ENCODE assay signal across 8 mouse cellular contexts in genomic region chr13:67128038-67128721, GRCm38 (mm10). TPM values are rescaled to one million over a fixed set of nuclear protein-coding genes. Genes with fewer than 3 reads are reported as not detected.
DNase-seq lines count a peak whose midpoint lies in the region; ATAC-seq and TF ChIP-seq lines count a peak whose summit lies in the region.

No protein-coding gene starts in this region.

- TF ChIP-seq RAD21 in CH12.LX (IDR thresholded peaks at IDR 0.05; ENCODE audit: low read depth, low read length) = no peak; the same call in none of the 2 replicates

- peak; percentile 62 for TF ChIP-seq POLR2A in CH12.LX (IDR thresholded peaks at IDR 0.05; ENCODE audit: low read depth, low read length)
- TF ChIP-seq POLR2A in testis, adult 2 months (IDR thresholded peaks at IDR 0.05; ENCODE audit: control insufficient read depth, low read depth, low read length) = no peak

- H3K9ac ChIP-seq in CH12.LX (ENCODE audit: insufficient read depth, low read depth) = peak overlapping the region; percentile 19
- peak overlapping the region; percentile 63 for H3K9ac ChIP-seq in forebrain, embryonic 11.5 days (ENCODE audit: low read length)
- H3K9ac ChIP-seq in heart, postnatal 0 days (replicated peaks; ENCODE audit: low read depth, low read length) = peak overlapping the region; percentile 68
- H3K9ac ChIP-seq in liver, embryonic 16.5 days (ENCODE audit: low read depth, low read length) = peak overlapping the region; percentile 63
- H3K9ac ChIP-seq in neural tube, embryonic 13.5 days = peak overlapping the region; percentile 75

- H3K4me2 ChIP-seq in CH12.LX (ENCODE audit: insufficient read depth, low read depth, poor library complexity, severe bottlenecking) = peak overlapping the region; percentile 1; the same call in 1 of the 2 replicates
- H3K4me2 ChIP-seq in forebrain, embryonic 11.5 days (ENCODE audit: low read depth, low read length, severe bottlenecking) = peak overlapping the region; percentile 50
- peak overlapping the region; percentile 70 for H3K4me2 ChIP-seq in heart, postnatal 0 days (ENCODE audit: low read depth, low read length)
- peak overlapping the region; percentile 66 for H3K4me2 ChIP-seq in liver, embryonic 16.5 days (ENCODE audit: low read depth, low read length)
- peak overlapping the region; percentile 65 for H3K4me2 ChIP-seq in neural tube, embryonic 13.5 days

- H3K9me3 ChIP-seq in CH12.LX (replicated peaks; ENCODE audit: low read length) = no peaks in the 10 kb centered on the region
- H3K9me3 ChIP-seq in forebrain, embryonic 11.5 days (ENCODE audit: control insufficient read depth, low read length) = no peaks in the 10 kb centered on the region
- no peaks in the 10 kb centered on the region for H3K9me3 ChIP-seq in heart, postnatal 0 days (replicated peaks; ENCODE audit: control insufficient read depth, low read length)
- H3K9me3 ChIP-seq in liver, embryonic 16.5 days (replicated peaks; ENCODE audit: control insufficient read depth, low read length) = no peaks in the 10 kb centered on the region
- H3K9me3 ChIP-seq in neural tube, embryonic 13.5 days = no peaks in the 10 kb centered on the region

- peak; percentile 92 for DNase-seq in CH12.LX (ENCODE audit: extremely low read depth)
- DNase-seq in c-Kit-positive CD71-positive TER-119-negative erythroid progenitor cells, embryonic 14.5 days (ENCODE audit: low read depth) = peak; percentile 66
- peak; percentile 79 for DNase-seq in forebrain, embryonic 11.5 days (ENCODE audit: low spot score)
- DNase-seq in heart, postnatal 0 days (ENCODE audit: low spot score) = peak; percentile 89
- peak; percentile 84 to 86 for DNase-seq in kidney, postnatal 4 days

- dilution Hi-C loops in CH12.LX (cut with MboI; ENCODE audit: extremely low pct_ligation_motif_present, extremely low pct_unique_long_range_greater_than_20kb, low sequenced_read_pairs) = no loop called here

- no peaks in the 10 kb centered on the region for H3K36me3 ChIP-seq in CH12.LX (replicated peaks in 1 of 2; ENCODE audit: control insufficient read depth in 1 of 2, insufficient read depth in 1 of 2, low read length in 1 of 2)
- no peaks in the 10 kb centered on the region for H3K36me3 ChIP-seq in forebrain, embryonic 11.5 days (ENCODE audit: control insufficient read depth, insufficient read depth, low read length)
- no peaks in the 10 kb centered on the region for H3K36me3 ChIP-seq in heart, postnatal 0 days (replicated peaks; ENCODE audit: control insufficient read depth, insufficient read depth, low read length)
- no peaks in the 10 kb centered on the region for H3K36me3 ChIP-seq in liver, embryonic 16.5 days (ENCODE audit: control insufficient read depth, insufficient read depth)
- H3K36me3 ChIP-seq in neural tube, embryonic 13.5 days = no peaks in the 10 kb centered on the region
- H3K36me3 ChIP-seq in testis, adult 2 months (ENCODE audit: control insufficient read depth, insufficient read depth, low read length) = no peaks in the 10 kb centered on the region

- peaks cover 0 to 11% of the 10 kb centered on the region in 2 experiments; a peak in 1 of 4 replicates for H3K4me1 ChIP-seq in CH12.LX (ENCODE audit: control insufficient read depth in 1 of 2, insufficient read depth in 2 of 2)
- no peaks in the 10 kb centered on the region for H3K4me1 ChIP-seq in forebrain, embryonic 11.5 days (replicated peaks; ENCODE audit: control insufficient read depth, insufficient read depth, low read length)
- peaks cover 5% of the 10 kb centered on the region; the same call in 1 of the 2 replicates for H3K4me1 ChIP-seq in heart, postnatal 0 days (ENCODE audit: control insufficient read depth, insufficient read depth)
- peaks cover 3% of the 10 kb centered on the region for H3K4me1 ChIP-seq in liver, embryonic 16.5 days (ENCODE audit: control insufficient read depth, low read depth, low read length)
- peaks cover 9% of the 10 kb centered on the region for H3K4me1 ChIP-seq in neural tube, embryonic 13.5 days (replicated peaks)
- H3K4me1 ChIP-seq in testis, adult 2 months (ENCODE audit: control insufficient read depth, insufficient read depth, low read length) = peaks cover 6% of the 10 kb centered on the region

- peak; percentile 97 for ATAC-seq in forebrain, embryonic 11.5 days (replicated peaks; ENCODE audit: low FRiP score)
- peak; percentile 95 for ATAC-seq in heart, postnatal 0 days (ENCODE audit: insufficient read depth, low read depth)
- ATAC-seq in liver, embryonic 16.5 days (ENCODE audit: low read depth) = peak; percentile 86
- ATAC-seq in neural tube, embryonic 13.5 days (ENCODE audit: low read depth) = peak; percentile 98

- 2% methylated on average over 18 of the region's 18 CpGs for WGBS in forebrain, embryonic 11.5 days
- 1% methylated on average over 18 of the region's 18 CpGs for WGBS in heart, postnatal 0 days
- 1% methylated on average over 18 of the region's 18 CpGs for WGBS in liver, embryonic 16.5 days (ENCODE audit: insufficient replicate concordance)
- WGBS in neural tube, embryonic 13.5 days = 1% methylated on average over 18 of the region's 18 CpGs

- TF ChIP-seq CTCF in CH12.LX (conservative IDR thresholded peaks at IDR 0.05 in 1 of 2, IDR thresholded peaks at IDR 0.05 in 1 of 2; ENCODE audit: low read depth in 2 of 2, low read length in 2 of 2) = peak in 1 of 2 experiments; percentile 42; a peak in 2 of 4 replicates
- TF ChIP-seq CTCF in heart, postnatal 0 days (IDR thresholded peaks at IDR 0.05; ENCODE audit: low read depth) = no peak
- TF ChIP-seq CTCF in testis, adult 2 months (IDR thresholded peaks at IDR 0.05; ENCODE audit: control insufficient read depth, insufficient read depth, insufficient replicate concordance, low read depth, low read length) = no peak

- in situ Hi-C loops in CH12.LX (cut with MboI; ENCODE audit: low pct_ligation_motif_present, low pct_unique_long_range_greater_than_20kb, low sequenced_read_pairs) = no loop called here

- H3K27ac ChIP-seq in CH12.LX (ENCODE audit: insufficient read depth, low read depth) = peak overlapping the region; percentile 22
- H3K27ac ChIP-seq in forebrain, embryonic 11.5 days (ENCODE audit: low read depth, low read length) = no peak overlapping the region
- H3K27ac ChIP-seq in heart, postnatal 0 days (ENCODE audit: low read depth) = peak overlapping the region; percentile 75
- peak overlapping the region; percentile 50; the same call in 1 of the 2 replicates for H3K27ac ChIP-seq in liver, embryonic 16.5 days (ENCODE audit: low read length)
- peak overlapping the region; percentile 66 for H3K27ac ChIP-seq in neural tube, embryonic 13.5 days (replicated peaks)
- H3K27ac ChIP-seq in testis, adult 2 months (ENCODE audit: control insufficient read depth, insufficient read depth, low read depth, low read length) = peak overlapping the region; percentile 75

- no peaks in the 10 kb centered on the region for H3K79me2 ChIP-seq in CH12.LX (replicated peaks; ENCODE audit: control insufficient read depth, extremely low read depth, insufficient read depth, poor library complexity, severe bottlenecking)

- TF ChIP-seq EP300 in CH12.LX (IDR thresholded peaks at IDR 0.05; ENCODE audit: low read length) = no peak
- no peak for TF ChIP-seq EP300 in heart, postnatal 0 days (IDR thresholded peaks at IDR 0.05; ENCODE audit: low read depth)

- peak overlapping the region; percentile 82 to 85 (median 84) for H3K4me3 ChIP-seq in CH12.LX (replicated peaks in 1 of 3; ENCODE audit: low read depth in 2 of 3, low read length in 2 of 3, poor library complexity in 1 of 3)
- H3K4me3 ChIP-seq in forebrain, embryonic 11.5 days (ENCODE audit: low read depth, low read length) = peak overlapping the region; percentile 59
- peak overlapping the region; percentile 80 for H3K4me3 ChIP-seq in heart, postnatal 0 days (ENCODE audit: low read depth, low read length)
- H3K4me3 ChIP-seq in liver, embryonic 16.5 days (ENCODE audit: low read depth, low read length) = peak overlapping the region; percentile 71
- peak overlapping the region; percentile 59 for H3K4me3 ChIP-seq in neural tube, embryonic 13.5 days
- peak overlapping the region; percentile 96 for H3K4me3 ChIP-seq in testis, adult 2 months (ENCODE audit: control insufficient read depth, low read depth, low read length)

- H3K27me3 ChIP-seq in CH12.LX (replicated peaks) = no peaks in the 10 kb centered on the region
- H3K27me3 ChIP-seq in forebrain, embryonic 11.5 days (ENCODE audit: control insufficient read depth, insufficient read depth, low read length) = no peaks in the 10 kb centered on the region
- no peaks in the 10 kb centered on the region for H3K27me3 ChIP-seq in heart, postnatal 0 days (ENCODE audit: control insufficient read depth, insufficient read depth, low read length)
- H3K27me3 ChIP-seq in liver, embryonic 16.5 days (ENCODE audit: control insufficient read depth, insufficient read depth, low read depth, low read length) = no peaks in the 10 kb centered on the region
- no peaks in the 10 kb centered on the region for H3K27me3 ChIP-seq in neural tube, embryonic 13.5 days
- no peaks in the 10 kb centered on the region for H3K27me3 ChIP-seq in testis, adult 2 months (ENCODE audit: control insufficient read depth, insufficient read depth, low read length)

RNA-seq across cellular contexts. Expression of gene Zfp759, which starts 6.7 kb away (rescaled TPM):
- total RNA-seq in CH12.LX (2012; rRNA removed) (2.1 and 2.2 TPM in 2 replicates), CH12.LX (2014; rRNA removed) (6.1 and 7.1 TPM in 2 replicates)
- 2.6 and 2.7 TPM in 2 replicates for polyA plus RNA-seq in CH12.LX (2012; ENCODE audit: insufficient read length, low read depth)
- 2.1 and 2.3 TPM in 2 replicates for polyA plus RNA-seq in forebrain, embryonic 11.5 days (2014; fragmentation: Nextera tagmentation; extraction: Ambion mirVana)
- total RNA-seq in heart, postnatal 0 days (2014; rRNA removed; ENCODE audit: low replicate concordance) = 0.08 and 0.11 TPM in 2 replicates
- polyA plus RNA-seq in heart, postnatal 0 days (2015; fragmentation: Nextera tagmentation; extraction: Ambion mirVana) = 1.2 TPM in 2 replicates
- 0.44 and 0.49 TPM in 2 replicates for polyA plus RNA-seq in liver, embryonic 16.5 days (2015; fragmentation: Nextera tagmentation; extraction: Ambion mirVana)
- polyA plus RNA-seq in neural tube, embryonic 13.5 days (2015; fragmentation: Nextera tagmentation; extraction: Ambion mirVana) = 3.8 and 5.0 TPM in 2 replicates
- polyA plus RNA-seq in testis, adult 2 months (2012; rRNA removed) = 3.3 and 3.9 TPM in 2 replicates

RNA-seq across cellular contexts. Expression of gene Rslcan18, which starts 12.1 kb away (rescaled TPM):
- 0.55 TPM in 2 replicates for total RNA-seq in CH12.LX (2012; rRNA removed)
- total RNA-seq in CH12.LX (2014; rRNA removed) = 0.18 and 0.81 TPM in 2 replicates
- 0.20 and 0.57 TPM in 2 replicates for polyA plus RNA-seq in CH12.LX (2012; ENCODE audit: insufficient read length, low read depth)
- 0.29 and 0.31 TPM in 2 replicates for polyA plus RNA-seq in forebrain, embryonic 11.5 days (2014; fragmentation: Nextera tagmentation; extraction: Ambion mirVana)
- total RNA-seq in heart, postnatal 0 days (2014; rRNA removed; ENCODE audit: low replicate concordance) = 0.15 TPM in 1 of 2 replicates, not detected in the other
- polyA plus RNA-seq in heart, postnatal 0 days (2015; fragmentation: Nextera tagmentation; extraction: Ambion mirVana) = 0.16 and 0.22 TPM in 2 replicates
- polyA plus RNA-seq in liver, embryonic 16.5 days (2015; fragmentation: Nextera tagmentation; extraction: Ambion mirVana) = 0.17 and 0.26 TPM in 2 replicates
- 0.14 TPM in 1 of 2 replicates, not detected in the other for polyA plus RNA-seq in neural tube, embryonic 13.5 days (2015; fragmentation: Nextera tagmentation; extraction: Ambion mirVana)
- 0.06 and 0.11 TPM in 2 replicates for polyA plus RNA-seq in testis, adult 2 months (2012; rRNA removed)

RNA-seq across cellular contexts. Expression of gene Gm28557, which starts 19.8 kb away (rescaled TPM):
- total RNA-seq in CH12.LX (2012; rRNA removed) (3.4 and 4.2 TPM in 2 replicates), CH12.LX (2014; rRNA removed) (2.9 and 4.5 TPM in 2 replicates)
- polyA plus RNA-seq in CH12.LX (2012; ENCODE audit: insufficient read length, low read depth) = 1.6 TPM in 2 replicates
- polyA plus RNA-seq in forebrain, embryonic 11.5 days (2014; fragmentation: Nextera tagmentation; extraction: Ambion mirVana) = 2.9 and 4.0 TPM in 2 replicates
- total RNA-seq in heart, postnatal 0 days (2014; rRNA removed; ENCODE audit: low replicate concordance) = 1.3 TPM in 1 of 2 replicates, not detected in the other
- polyA plus RNA-seq in heart, postnatal 0 days (2015; fragmentation: Nextera tagmentation; extraction: Ambion mirVana) = 0.60 and 0.89 TPM in 2 replicates
- 1.1 and 1.2 TPM in 2 replicates for polyA plus RNA-seq in liver, embryonic 16.5 days (2015; fragmentation: Nextera tagmentation; extraction: Ambion mirVana)
- 2.1 and 2.5 TPM in 2 replicates for polyA plus RNA-seq in neural tube, embryonic 13.5 days (2015; fragmentation: Nextera tagmentation; extraction: Ambion mirVana)
- polyA plus RNA-seq in testis, adult 2 months (2012; rRNA removed) = 0.71 and 0.72 TPM in 2 replicates

RNA-seq across cellular contexts. Expression of gene Zfp708, which starts 30.4 kb away (rescaled TPM):
- total RNA-seq in CH12.LX (2012; rRNA removed) (0.81 and 1.1 TPM in 2 replicates), CH12.LX (2014; rRNA removed) (3.4 and 4.2 TPM in 2 replicates)
- polyA plus RNA-seq in CH12.LX (2012; ENCODE audit: insufficient read length, low read depth) = 1.1 and 1.2 TPM in 2 replicates
- polyA plus RNA-seq in forebrain, embryonic 11.5 days (2014; fragmentation: Nextera tagmentation; extraction: Ambion mirVana) = 8.4 and 8.5 TPM in 2 replicates
- 2.8 TPM in 1 of 2 replicates, not detected in the other for total RNA-seq in heart, postnatal 0 days (2014; rRNA removed; ENCODE audit: low replicate concordance)
- polyA plus RNA-seq in heart, postnatal 0 days (2015; fragmentation: Nextera tagmentation; extraction: Ambion mirVana) = 2.4 and 2.6 TPM in 2 replicates
- polyA plus RNA-seq in liver, embryonic 16.5 days (2015; fragmentation: Nextera tagmentation; extraction: Ambion mirVana) = 0.60 and 0.83 TPM in 2 replicates
- polyA plus RNA-seq in neural tube, embryonic 13.5 days (2015; fragmentation: Nextera tagmentation; extraction: Ambion mirVana) = 9.6 and 9.9 TPM in 2 replicates
- polyA plus RNA-seq in testis, adult 2 months (2012; rRNA removed) = 0.05 and 0.16 TPM in 2 replicates

RNA-seq across cellular contexts. Expression of gene Rsl1, which starts 44.8 kb away (rescaled TPM):
- total RNA-seq in CH12.LX (2012; rRNA removed) (7.4 and 8.6 TPM in 2 replicates), CH12.LX (2014; rRNA removed) (16.0 and 18.8 TPM in 2 replicates)
- polyA plus RNA-seq in CH12.LX (2012; ENCODE audit: insufficient read length, low read depth) = 9.8 and 10.7 TPM in 2 replicates
- polyA plus RNA-seq in forebrain, embryonic 11.5 days (2014; fragmentation: Nextera tagmentation; extraction: Ambion mirVana) = 4.6 and 5.2 TPM in 2 replicates
- total RNA-seq in heart, postnatal 0 days (2014; rRNA removed; ENCODE audit: low replicate concordance) = 0.73 and 1.4 TPM in 2 replicates
- polyA plus RNA-seq in heart, postnatal 0 days (2015; fragmentation: Nextera tagmentation; extraction: Ambion mirVana) = 3.2 and 3.5 TPM in 2 replicates
- 1.3 TPM in 2 replicates for polyA plus RNA-seq in liver, embryonic 16.5 days (2015; fragmentation: Nextera tagmentation; extraction: Ambion mirVana)
- polyA plus RNA-seq in neural tube, embryonic 13.5 days (2015; fragmentation: Nextera tagmentation; extraction: Ambion mirVana) = 7.1 and 7.5 TPM in 2 replicates
- 0.37 and 0.77 TPM in 2 replicates for polyA plus RNA-seq in testis, adult 2 months (2012; rRNA removed)

Comparison
In these comparisons a context has a peak if more than half of its experiments do, and no peak if none do; other contexts are left out.
1. H3K4me2 ChIP-seq: peak in every context shown above with its lines; median percentile 70 in heart, postnatal 0 days; 66 in liver, embryonic 16.5 days; 65 in neural tube, embryonic 13.5 days; 50 in forebrain, embryonic 11.5 days; 1 in CH12.LX.
2. H3K9ac ChIP-seq: peak in every context shown above with its lines; median percentile 75 in neural tube, embryonic 13.5 days; 68 in heart, postnatal 0 days; 63 in forebrain, embryonic 11.5 days; 63 in liver, embryonic 16.5 days; 19 in CH12.LX.